Mouse (Mus musculus) embryonic fibroblast, embryonic 13.5 days (primary cell): ENCODE results near the gene Cnst. TPM values are rescaled to one million over a fixed set of nuclear protein-coding genes. Genes with fewer than 3 reads are reported as not detected.

Experiments used
- H3K27ac ChIP-seq: 2 replicates; pipeline ENCODE4 v1.5.1; 2012; ENCODE audit warnings: low read length, control low read depth, inconsistent platforms; ENCODE audit not compliant: insufficient read depth
- H3K4me1 ChIP-seq: 2 replicates; pipeline ENCODE4 v1.6.1; 2011; ENCODE audit warnings: low read length; ENCODE audit not compliant: control insufficient read depth, insufficient read depth
- H3K4me3 ChIP-seq: 2 replicates; pipeline ENCODE4 v1.5.1; 2011; ENCODE audit warnings: mild to moderate bottlenecking, control low read depth, low read length; ENCODE audit not compliant: insufficient read depth
- CTCF ChIP-seq: IDR thresholded peaks from 2 replicates; pipeline ENCODE4 v1.5.1; 2011; ENCODE audit warnings: mild to moderate bottlenecking, control low read depth, low read length, moderate library complexity, borderline replicate concordance; ENCODE audit not compliant: insufficient read depth
- POLR2A ChIP-seq: IDR thresholded peaks from 2 replicates; pipeline ENCODE4 v1.6.1; 2011; ENCODE audit warnings: low read depth, mild to moderate bottlenecking, control low read depth, low read length, moderate library complexity
- polyA plus RNA-seq: library from polyadenylated mRNA; stranded (reverse); fragments of >200 nt; gene quantifications from 2 replicates; pipeline ENCODE4 v1.2.4, GENCODE M21; 2011; ENCODE audit warnings: low read depth; ENCODE audit not compliant: missing spikeins, insufficient read length

Cnst gene
- polyA plus RNA-seq, 1 experiment = 15.9 TPM

DNA sequence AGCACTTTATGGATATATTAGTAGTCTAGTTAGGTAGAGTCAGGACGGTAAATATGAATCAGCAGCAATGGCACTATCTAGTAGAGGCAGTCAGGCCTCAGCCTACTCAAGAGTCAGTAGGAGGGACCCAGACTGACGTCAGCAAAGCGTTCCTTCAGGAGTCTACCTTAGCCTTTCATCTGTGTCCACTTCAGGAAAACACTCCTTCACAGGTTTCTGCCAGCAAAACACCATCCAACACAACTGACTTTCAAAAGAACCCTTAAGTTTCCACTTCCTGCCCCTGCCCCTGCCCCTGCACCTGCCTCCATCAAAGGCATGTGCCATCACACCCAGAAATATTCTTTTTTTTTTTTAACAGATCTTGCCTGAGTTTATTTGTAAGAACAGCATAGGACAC, 26.3 kb upstream of the Cnst start:
- TF ChIP-seq POLR2A (no peak), CTCF (no peak)
- Histone ChIP-seq H3K4me1 (no peaks in the 10 kb centered on the region), H3K27ac (no peak overlapping the region), H3K4me3 (no peak overlapping the region)

DNA sequence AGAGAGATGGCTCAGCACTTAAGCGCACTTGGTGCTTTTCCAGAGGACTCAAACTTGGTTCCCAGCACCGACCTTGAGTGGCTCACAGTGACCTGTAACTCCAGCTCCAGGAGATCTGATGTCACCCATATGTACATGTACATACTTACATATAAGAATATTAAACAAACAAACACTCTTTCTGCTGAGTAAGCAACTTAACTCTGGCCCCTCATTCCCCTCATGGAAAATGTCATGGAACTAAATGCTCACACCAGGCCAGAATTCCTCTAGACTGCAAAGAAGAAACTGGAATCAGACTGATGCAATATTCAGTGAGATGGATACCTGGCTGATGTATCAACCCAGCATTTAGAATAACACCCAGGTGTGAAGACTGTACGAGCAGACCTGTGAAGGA, 7.1 kb upstream of the Cnst start:
- TF ChIP-seq POLR2A (no peak), CTCF (no peak)

DNA sequence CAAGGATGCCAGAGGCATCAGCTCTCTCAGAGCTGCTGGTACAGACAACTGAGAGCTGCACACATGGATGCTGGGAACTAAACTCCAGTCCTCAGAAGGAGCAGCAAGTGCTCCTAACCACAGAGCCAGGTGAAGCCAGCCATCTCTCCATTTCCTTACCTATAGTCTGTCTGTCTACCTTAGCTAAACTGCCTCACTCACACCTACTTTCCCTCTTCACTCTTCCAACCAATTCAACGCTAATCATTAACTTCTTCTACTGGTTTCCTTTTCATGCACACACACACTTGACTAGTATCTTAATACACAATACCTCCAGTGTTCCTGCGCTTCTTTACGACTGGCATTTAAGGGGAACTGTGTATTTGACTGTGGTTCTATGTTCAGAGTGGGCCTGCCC, 6.3 kb upstream of the Cnst start:
- Histone ChIP-seq H3K27ac (no peak overlapping the region), H3K4me3 (no peak overlapping the region), H3K4me1 (no peaks in the 10 kb centered on the region)
- TF ChIP-seq CTCF = no peak
- no peak for TF ChIP-seq POLR2A

More for the DNA sequence above, 7.1 kb upstream of the Cnst start:
- no peaks in the 10 kb centered on the region for H3K4me1 ChIP-seq
- H3K27ac ChIP-seq = no peak overlapping the region
- no peak overlapping the region for H3K4me3 ChIP-seq

DNA sequence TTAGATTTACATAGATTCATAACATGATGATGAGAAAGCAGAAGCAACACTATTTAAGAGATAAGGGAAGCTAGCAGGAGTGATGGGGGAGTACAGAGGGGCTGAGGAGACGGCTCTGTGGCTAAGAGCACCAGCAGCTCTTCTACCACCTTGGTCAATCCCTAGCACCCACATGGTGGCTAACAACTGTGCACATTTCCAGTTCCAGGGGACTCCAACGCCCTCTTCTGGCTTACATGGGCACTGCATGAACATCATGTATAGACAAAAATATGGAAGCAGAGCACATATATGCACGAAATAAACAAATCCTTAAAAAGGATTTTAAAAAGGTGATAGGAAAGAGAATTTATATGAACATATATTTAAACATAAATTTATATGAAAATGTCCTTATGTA, 4.7 kb upstream of the Cnst start:
- no peak for TF ChIP-seq POLR2A
- H3K27ac ChIP-seq = no peak overlapping the region
- H3K4me1 ChIP-seq = no peaks in the 10 kb centered on the region
- no peak overlapping the region for H3K4me3 ChIP-seq

DNA sequence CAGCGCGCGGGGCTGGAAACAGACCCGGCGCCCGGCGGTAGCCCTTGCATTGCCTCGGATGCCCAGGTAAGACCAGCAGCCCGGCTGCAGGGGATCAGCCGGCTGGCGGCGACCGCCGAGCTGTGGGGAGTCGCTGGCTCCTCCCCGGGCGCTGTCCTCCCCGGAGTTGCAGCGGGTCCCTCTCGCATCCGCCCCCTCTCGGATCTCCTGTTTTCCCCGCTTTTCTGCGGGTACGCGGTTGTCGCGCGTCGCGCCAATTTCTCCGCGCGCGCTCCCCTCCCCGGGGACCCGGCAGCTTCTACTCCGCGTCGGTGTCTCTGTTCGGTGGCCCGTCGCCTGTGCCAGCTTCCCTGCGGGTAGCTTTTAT, 364 bp downstream of the Cnst start:
- H3K4me3 ChIP-seq = peak overlapping the region; percentile 85

DNA sequence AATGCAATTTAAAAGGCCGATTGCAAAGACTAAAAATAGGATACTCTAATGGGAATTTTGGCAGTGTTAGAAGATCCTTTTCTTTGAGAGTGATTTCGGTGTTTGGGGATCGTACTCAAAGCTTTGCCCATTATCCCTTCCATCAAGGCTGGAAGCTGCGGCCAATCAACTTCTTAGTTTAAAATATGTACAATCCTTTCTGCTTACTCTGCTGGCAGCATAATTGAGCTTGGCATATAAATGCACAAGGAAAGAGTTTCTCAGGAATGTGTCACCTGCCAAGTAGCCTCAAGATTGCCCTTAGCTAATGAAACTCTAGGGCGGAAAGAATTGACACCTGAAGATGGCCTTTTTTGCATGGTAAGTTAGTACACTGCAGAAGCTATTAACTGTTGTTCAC, 1.0 kb downstream of the Cnst start:
- H3K4me3 ChIP-seq = peak overlapping the region; percentile 85
- peaks cover 3% of the 10 kb centered on the region for H3K4me1 ChIP-seq
- H3K27ac ChIP-seq = peak overlapping the region; percentile 50; the same call in 1 of the 2 replicates
- TF ChIP-seq POLR2A = no peak
- TF ChIP-seq CTCF = no peak

More for the DNA sequence above, 364 bp downstream of the Cnst start:
- Histone ChIP-seq H3K4me1 (peaks cover 3% of the 10 kb centered on the region), H3K27ac (peak overlapping the region; percentile 50)
- TF ChIP-seq POLR2A (peak; percentile 0; the same call in 1 of the 2 replicates), CTCF (no peak)

DNA sequence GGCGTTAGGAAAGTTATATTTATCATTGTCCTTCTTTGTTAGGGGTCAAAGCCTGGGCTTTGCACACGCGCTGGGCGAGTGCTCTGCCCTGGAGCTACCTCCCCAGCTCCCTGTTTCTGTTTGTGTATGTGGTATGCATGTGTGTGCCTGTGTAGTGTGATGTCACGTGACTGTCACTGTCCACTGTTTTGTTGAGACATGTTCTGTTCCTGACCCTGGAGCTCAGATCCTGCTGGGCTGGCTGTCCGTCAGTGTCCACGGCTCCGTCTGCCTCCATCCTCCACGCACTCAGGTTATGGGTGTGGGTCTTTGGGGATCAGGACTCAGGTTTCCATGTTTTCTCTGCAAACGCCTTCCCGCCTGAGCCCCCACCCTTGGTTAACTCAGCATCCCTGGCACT, 2.0 kb downstream of the Cnst start:
- no peak for TF ChIP-seq POLR2A
- no peak for TF ChIP-seq CTCF
- Histone ChIP-seq H3K4me1 (peaks cover 3% of the 10 kb centered on the region), H3K27ac (no peak overlapping the region), H3K4me3 (no peak overlapping the region)

DNA sequence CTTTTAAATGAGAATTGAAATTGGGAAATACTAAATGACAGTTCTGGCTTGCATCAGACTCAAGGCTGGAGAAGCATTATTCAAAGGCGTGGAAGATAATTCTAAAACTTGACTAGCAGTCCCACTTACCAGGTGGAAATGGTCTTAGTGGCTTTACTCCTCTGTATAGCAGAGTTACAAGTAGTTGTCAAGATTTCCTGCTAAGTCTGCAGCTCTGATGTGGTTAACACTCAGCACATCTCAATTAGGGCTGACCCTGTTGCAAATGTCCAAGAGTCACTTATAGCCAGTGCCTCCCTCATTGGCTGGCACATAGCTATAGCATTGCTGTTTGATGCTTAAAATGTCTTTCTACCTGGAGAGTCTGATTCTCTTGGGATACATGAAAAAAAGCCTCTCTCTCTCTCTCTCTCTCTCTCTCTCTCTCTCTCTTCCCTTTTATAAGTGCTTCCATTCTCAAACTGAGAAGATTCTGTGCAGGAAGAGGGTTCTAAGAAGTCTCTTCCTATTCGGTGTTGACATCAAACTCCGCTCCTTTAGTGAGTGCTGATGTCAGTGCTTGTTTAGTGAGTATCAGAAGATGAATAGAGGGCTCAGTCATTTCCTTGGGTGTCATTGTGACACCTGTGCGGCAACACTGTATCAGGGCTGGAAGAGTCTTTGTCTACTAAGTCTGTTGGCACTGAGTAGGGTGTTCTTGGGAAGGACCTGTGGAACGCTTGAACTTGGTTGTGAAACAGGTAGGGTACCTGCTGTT, 3.0 kb downstream of the Cnst start:
- H3K4me3 ChIP-seq = no peak overlapping the region
- H3K4me1 ChIP-seq = peaks cover 5% of the 10 kb centered on the region
- H3K27ac ChIP-seq = no peak overlapping the region
- TF ChIP-seq POLR2A (no peak), CTCF (no peak)

DNA sequence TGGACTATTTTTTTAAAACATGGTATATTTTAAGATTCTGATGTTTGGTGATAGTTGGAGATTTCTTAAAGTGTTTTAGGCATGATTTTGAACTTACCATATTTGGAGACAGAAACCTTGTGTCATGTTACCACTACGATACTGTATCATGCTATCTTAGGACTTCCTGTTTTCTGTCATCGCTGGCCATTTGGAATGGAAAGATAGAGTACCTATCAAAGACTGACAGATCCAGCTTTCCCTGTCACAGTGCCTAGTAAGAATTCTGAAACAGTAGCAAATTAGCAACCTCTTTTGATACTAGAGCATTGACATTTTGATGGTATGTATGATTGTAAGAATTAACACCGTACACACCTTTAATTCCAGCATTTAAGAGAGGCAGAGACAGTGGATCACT, 5.2 kb downstream of the Cnst start:
- H3K27ac ChIP-seq = no peak overlapping the region
- H3K4me1 ChIP-seq = peaks cover 5% of the 10 kb centered on the region
- no peak for TF ChIP-seq POLR2A
- H3K4me3 ChIP-seq = no peak overlapping the region

DNA sequence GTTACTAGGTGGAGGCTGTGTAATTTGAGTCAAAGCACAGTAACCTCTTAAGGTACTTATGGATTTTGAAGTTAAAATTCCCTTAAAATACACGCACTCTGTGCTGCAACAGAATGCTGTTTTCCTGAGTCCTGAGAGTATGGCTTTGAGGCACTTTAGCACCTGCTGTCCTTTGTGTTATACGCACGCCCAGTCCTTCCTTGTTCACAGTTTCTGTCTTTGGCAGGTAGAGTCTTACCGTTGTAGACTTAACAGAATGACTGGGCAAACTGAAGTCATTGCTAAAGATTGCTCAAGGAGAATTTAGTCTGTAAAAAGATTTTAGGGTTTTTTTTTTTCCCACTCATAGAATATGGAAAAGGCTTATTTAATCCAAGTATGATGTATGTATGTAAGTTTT, 5.8 kb downstream of the Cnst start:
- Histone ChIP-seq H3K27ac (no peak overlapping the region), H3K4me3 (no peak overlapping the region), H3K4me1 (peaks cover 5% of the 10 kb centered on the region)
- TF ChIP-seq POLR2A (no peak), CTCF (no peak)

DNA sequence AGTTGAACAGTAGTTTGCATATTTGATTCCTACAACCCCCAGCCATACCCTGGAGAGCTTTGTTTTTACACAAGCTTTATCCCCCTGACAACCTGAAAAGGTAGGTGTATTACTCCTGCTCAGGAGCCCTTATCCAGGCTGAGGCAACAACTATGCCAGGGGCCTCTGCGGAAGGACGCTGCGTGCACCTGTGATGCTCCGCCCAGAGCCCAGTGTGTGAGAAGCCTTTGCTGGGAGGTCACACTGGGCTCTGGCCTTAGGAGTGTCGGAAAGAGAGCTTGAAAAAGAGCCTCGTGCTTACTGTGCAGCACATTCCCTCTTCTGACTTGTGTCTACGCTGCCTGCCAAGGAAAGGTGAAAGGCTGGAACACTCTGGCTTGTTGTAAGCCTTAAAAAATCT, 6.6 kb downstream of the Cnst start:
- Histone ChIP-seq H3K27ac (no peak overlapping the region), H3K4me3 (no peak overlapping the region), H3K4me1 (peaks cover 5% of the 10 kb centered on the region)
- no peak for TF ChIP-seq CTCF
- TF ChIP-seq POLR2A = no peak
